Mouse (Mus musculus) stomach, postnatal 0 days (tissue): ENCODE data around the gene Khdc4. TPM values are rescaled to one million over a fixed set of nuclear protein-coding genes. Genes with fewer than 3 reads are reported as not detected.
A peak's percentile ranks its signal among the peaks of the same experiment; 100 is the strongest.

Source experiments
- ATAC-seq: fragments of 200-750 bp; cut with Nextera tagmentation; 2 replicates; pipeline ENCODE4 v1.8.0; 2017; ENCODE audit not compliant: low FRiP score, low TSS enrichment
- DNase-seq: peaks from one replicate; pipeline ENCODE4 v3.0.0-alpha.2; 2016; ENCODE audit warnings: low spot score
- H3K27ac ChIP-seq: fragments of 300-500 bp; sonication (generic); replicated peaks from 2 replicates; pipeline ENCODE4 v1.5.1; 2014; ENCODE audit warnings: mild to moderate bottlenecking, control low read depth
- H3K27me3 ChIP-seq: fragments of 300-500 bp; sonication (generic); 2 replicates; pipeline ENCODE4 v1.6.1; 2014; ENCODE audit warnings: low read length; ENCODE audit not compliant: control insufficient read depth, insufficient read depth
- H3K36me3 ChIP-seq: fragments of 300-500 bp; sonication (generic); 2 replicates; pipeline ENCODE4 v1.6.1; 2014; ENCODE audit warnings: low read length, mixed read lengths; ENCODE audit not compliant: control insufficient read depth, insufficient read depth
- H3K4me1 ChIP-seq: fragments of 300-500 bp; sonication (generic); replicated peaks from 2 replicates; pipeline ENCODE4 v1.6.1; 2014; ENCODE audit warnings: antibody characterized with exemption; ENCODE audit not compliant: control insufficient read depth, insufficient read depth
- H3K4me2 ChIP-seq: fragments of 300-500 bp; sonication (generic); replicated peaks from 2 replicates; pipeline ENCODE4 v1.6.1; 2014; ENCODE audit warnings: low read depth, mild to moderate bottlenecking, control low read depth, moderate library complexity
- H3K4me3 ChIP-seq: fragments of 300-500 bp; sonication (generic); 2 replicates; pipeline ENCODE4 v1.5.1; 2014; ENCODE audit warnings: low read depth, low read length, control low read depth
- H3K9ac ChIP-seq: fragments of 300-500 bp; sonication (generic); 2 replicates; pipeline ENCODE4 v1.6.1; 2014; ENCODE audit warnings: mild to moderate bottlenecking, low read length, control low read depth, mixed read lengths
- H3K9me3 ChIP-seq: fragments of 300-500 bp; sonication (generic); 2 replicates; pipeline ENCODE4 v1.6.1; 2016; ENCODE audit warnings: low read length; ENCODE audit not compliant: control insufficient read depth
- CTCF ChIP-seq: IDR thresholded peaks from 2 replicates; pipeline ENCODE4 v1.5.1; 2016; ENCODE audit warnings: antibody characterized with exemption, low read depth, mild to moderate bottlenecking, moderate library complexity
- EP300 ChIP-seq: optimal IDR thresholded peaks from 2 replicates; pipeline ENCODE3; 2016; ENCODE audit warnings: antibody characterized with exemption
- WGBS: fragments of 180-500 bp; shearing (Covaris S2); extraction: QIAGEN DNeasy Blood & Tissue Kit; methylation state at CpG from one replicate; pipeline ENCODE4 v1.1.7; 2014; 5-methylcytosine and 5-hydroxymethylcytosine counted together
- polyA plus RNA-seq: library from polyadenylated mRNA; unstranded; fragments of >200 nt; fragmentation: Nextera tagmentation; extraction: Ambion mirVana; gene quantifications from 2 replicates; pipeline ENCODE4 v1.2.1, GENCODE M21; 2015

Khdc4 gene
- polyA plus RNA-seq, 1 experiment from 2014 or later = 38.1 TPM

DNA sequence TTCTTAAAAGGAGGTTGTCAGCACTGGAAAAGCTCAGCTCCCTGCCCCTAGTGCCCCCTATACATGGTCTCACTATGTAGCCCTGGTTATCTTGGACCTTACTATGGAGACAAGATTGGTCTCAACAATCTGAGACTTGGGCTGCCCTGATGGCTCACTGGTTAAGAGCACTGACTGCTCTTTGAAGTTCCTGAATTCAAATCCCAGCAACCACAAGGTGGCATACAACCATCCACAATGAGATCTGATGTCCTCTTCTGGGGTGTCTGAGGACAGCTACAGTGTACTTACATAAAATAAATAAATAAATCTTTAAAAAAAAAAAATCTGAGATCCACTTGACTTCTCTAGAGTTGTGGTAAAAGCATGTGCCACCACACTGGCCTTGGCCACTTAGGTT is 9.9 kb downstream of the Khdc4 start:
- Histone ChIP-seq H3K27me3 (no peaks in the 10 kb centered on the region), H3K9ac (no peak overlapping the region), H3K9me3 (no peaks in the 10 kb centered on the region), H3K4me3 (no peak overlapping the region), H3K4me1 (no peaks in the 10 kb centered on the region), H3K27ac (no peak overlapping the region), H3K4me2 (no peak overlapping the region), H3K36me3 (peaks cover 47% of the 10 kb centered on the region)
- TF ChIP-seq CTCF = peak; percentile 28; the same call in 1 of the 2 replicates
- no peak for TF ChIP-seq EP300
- ATAC-seq = 0 out of 2 replicates have a peak, but pooled peaks have one; percentile 6
- no peak for DNase-seq

DNA sequence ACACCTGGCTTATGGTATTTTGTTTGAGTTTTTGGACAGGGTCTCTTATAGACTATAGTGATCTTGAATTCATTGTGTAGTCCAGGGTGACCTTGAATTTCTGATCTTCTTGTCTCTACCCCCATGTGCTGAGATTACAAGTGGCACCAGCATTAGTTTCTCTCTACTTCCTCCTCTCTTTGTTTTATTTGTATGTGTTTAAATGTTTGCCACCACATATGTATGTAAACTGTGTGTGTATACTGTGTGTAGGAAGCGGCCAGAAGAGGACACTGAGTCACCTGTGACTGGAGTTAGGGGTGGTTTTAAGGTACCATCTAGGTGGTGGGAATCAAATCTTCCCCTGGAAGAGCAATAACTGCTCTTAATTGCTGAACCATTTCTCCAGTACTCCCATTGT is 12.4 kb downstream of the Khdc4 start:
- DNase-seq = no peak
- H3K27ac ChIP-seq = no peak overlapping the region
- peaks cover 49% of the 10 kb centered on the region for H3K36me3 ChIP-seq
- no peaks in the 10 kb centered on the region for H3K27me3 ChIP-seq
- no peak overlapping the region for H3K4me3 ChIP-seq
- 88% methylated on average over 1 of the region's 1 CpGs for WGBS
- TF ChIP-seq EP300 (no peak), CTCF (no peak)
- H3K4me2 ChIP-seq = no peak overlapping the region
- H3K9ac ChIP-seq = no peak overlapping the region
- H3K9me3 ChIP-seq = no peaks in the 10 kb centered on the region
- ATAC-seq = no peak; the same call in 1 of the 2 replicates
- no peaks in the 10 kb centered on the region for H3K4me1 ChIP-seq

DNA sequence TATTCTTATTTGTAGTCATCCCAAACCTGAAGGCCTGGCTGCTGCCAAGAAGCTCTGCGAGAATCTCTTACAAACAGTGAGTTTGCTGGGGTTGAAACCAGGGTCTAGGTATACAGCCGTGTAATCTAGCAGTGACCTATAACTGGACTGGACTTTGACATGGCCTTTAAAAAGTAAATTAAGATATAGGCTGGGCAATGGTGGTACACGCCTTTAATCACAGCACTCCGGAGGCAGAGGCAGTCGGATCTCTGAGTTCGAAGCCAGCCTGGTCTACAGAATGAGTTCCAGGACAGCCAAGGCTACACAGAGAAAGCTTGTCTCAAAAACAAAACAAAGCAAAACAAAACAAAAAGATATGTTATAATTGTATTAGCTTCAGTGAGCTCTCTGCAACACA is 13.2 kb downstream of the Khdc4 start:
- H3K4me1 ChIP-seq = no peaks in the 10 kb centered on the region
- TF ChIP-seq CTCF (no peak), EP300 (no peak)
- H3K36me3 ChIP-seq = peaks cover 45% of the 10 kb centered on the region
- DNase-seq (no peak), ATAC-seq (no peak)
- H3K27me3 ChIP-seq = no peaks in the 10 kb centered on the region
- no peak overlapping the region for H3K27ac ChIP-seq
- no peak overlapping the region for H3K9ac ChIP-seq
- H3K9me3 ChIP-seq = no peaks in the 10 kb centered on the region
- no peak overlapping the region for H3K4me2 ChIP-seq
- 86% methylated on average over 6 of the region's 6 CpGs for WGBS
- H3K4me3 ChIP-seq = no peak overlapping the region

DNA sequence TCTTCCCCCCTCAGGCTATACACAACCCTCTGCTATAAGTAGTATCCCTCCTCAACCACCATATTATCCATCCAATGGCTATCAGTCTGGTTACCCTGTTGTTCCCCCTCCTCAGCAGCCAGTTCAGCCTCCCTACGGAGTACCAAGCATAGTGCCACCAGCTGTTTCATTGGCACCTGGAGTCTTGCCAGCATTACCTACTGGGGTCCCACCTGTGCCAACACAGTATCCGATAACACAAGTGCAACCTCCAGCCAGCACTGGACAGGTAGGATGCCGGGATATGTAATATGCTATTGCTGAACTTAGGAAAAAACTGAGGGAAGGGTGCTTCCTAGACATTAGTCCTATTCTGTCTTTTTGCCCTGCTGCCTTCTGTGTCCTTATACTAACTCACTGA is 14.6 kb downstream of the Khdc4 start:
- Histone ChIP-seq H3K9ac (no peak overlapping the region), H3K27me3 (no peaks in the 10 kb centered on the region), H3K4me3 (no peak overlapping the region), H3K4me1 (no peaks in the 10 kb centered on the region), H3K9me3 (no peaks in the 10 kb centered on the region), H3K27ac (no peak overlapping the region), H3K36me3 (peaks cover 43% of the 10 kb centered on the region), H3K4me2 (no peak overlapping the region)
- WGBS = 88% methylated on average over 3 of the region's 3 CpGs
- DNase-seq (no peak), ATAC-seq (no peak)
- no peak for TF ChIP-seq CTCF
- no peak for TF ChIP-seq EP300

DNA sequence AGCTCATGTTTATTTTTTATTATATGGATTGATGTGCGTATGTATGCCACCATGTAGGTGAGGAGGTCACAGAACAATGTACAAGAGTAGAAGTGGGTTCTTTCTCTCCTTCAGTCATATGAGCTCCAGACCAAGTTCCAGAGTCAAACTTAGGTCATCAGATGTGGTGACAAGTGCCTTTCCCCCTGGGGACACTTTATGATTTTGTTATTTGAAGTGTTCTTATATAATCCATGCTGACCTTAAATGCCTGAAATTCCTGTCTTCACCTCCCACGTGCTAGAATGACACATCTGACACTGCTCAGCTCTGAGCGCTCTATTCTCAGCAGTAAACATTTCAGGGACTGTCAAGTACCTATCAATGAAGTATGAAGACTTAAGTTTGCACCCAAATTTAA is 15.6 kb downstream of the Khdc4 start:
- no peaks in the 10 kb centered on the region for H3K27me3 ChIP-seq
- peaks cover 43% of the 10 kb centered on the region for H3K36me3 ChIP-seq
- whole genome bisulfite sequencing = 56% methylated on average over 3 of the region's 3 CpGs
- no peak for TF ChIP-seq CTCF
- no peak for TF ChIP-seq EP300
- no peak overlapping the region for H3K4me3 ChIP-seq
- H3K9me3 ChIP-seq = no peaks in the 10 kb centered on the region
- H3K27ac ChIP-seq = no peak overlapping the region
- H3K4me2 ChIP-seq = no peak overlapping the region
- DNase-seq (no peak), ATAC-seq (no peak)
- no peak overlapping the region for H3K9ac ChIP-seq
- H3K4me1 ChIP-seq = no peaks in the 10 kb centered on the region

DNA sequence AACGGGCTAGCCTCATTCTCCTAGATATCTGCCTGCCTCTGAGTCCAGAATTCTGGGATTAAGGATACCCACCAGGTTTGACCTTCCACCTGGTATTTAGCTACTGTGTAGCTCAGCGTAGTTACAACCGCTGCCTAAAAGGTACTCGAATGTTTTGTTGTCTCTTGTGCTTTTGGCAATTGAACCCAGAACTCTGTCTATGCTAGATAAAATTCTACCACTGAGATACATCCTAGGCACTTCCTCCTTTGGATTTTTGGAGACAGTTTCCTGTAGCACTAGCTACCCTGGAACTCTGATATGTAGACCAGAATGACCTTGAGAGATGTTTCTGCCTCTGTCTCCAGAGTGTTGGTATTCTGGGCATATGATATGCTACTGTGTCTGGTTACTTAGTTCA is 28.1 kb downstream of the Khdc4 start:
- Histone ChIP-seq H3K9me3 (no peaks in the 10 kb centered on the region), H3K36me3 (peaks cover 22% of the 10 kb centered on the region), H3K4me2 (no peak overlapping the region), H3K4me3 (no peak overlapping the region), H3K4me1 (no peaks in the 10 kb centered on the region), H3K9ac (no peak overlapping the region), H3K27me3 (no peaks in the 10 kb centered on the region), H3K27ac (no peak overlapping the region)
- no peak for TF ChIP-seq CTCF
- TF ChIP-seq EP300 = no peak
- ATAC-seq (no peak), DNase-seq (no peak)
- WGBS = 96% methylated on average over 4 of the region's 4 CpGs
